Mouse (Mus musculus): ENCODE data around the gene Ednrb.

GRCm38 (mm10) chr14:103876598-103876997 lies 32.4 kb upstream of the Ednrb start:
- no peak for TF ChIP-seq MAX (IDR thresholded peaks at IDR 0.05)
- no peak for TF ChIP-seq CTCF (IDR thresholded peaks at IDR 0.05; ENCODE audit: control insufficient read depth, insufficient read depth, insufficient read length)
